Mouse (Mus musculus): Measurements from ENCODE around the gene Commd7.

GRCm38 (mm10) chr2:153603724-153604123, 28.9 kb downstream of the Commd7 start:
- no peak for TF ChIP-seq POLR2A (IDR thresholded peaks at IDR 0.05; ENCODE audit: low read depth, low read length)
- TF ChIP-seq CTCF (IDR thresholded peaks at IDR 0.05; ENCODE audit: extremely low read depth, insufficient read length, insufficient replicate concordance, low read depth, low read length): no peak

All from small intestine, adult 2 months (tissue).